Mouse (Mus musculus): ENCODE data around the gene Hnrnpl. TPM values are rescaled to one million over a fixed set of nuclear protein-coding genes. Genes with fewer than 3 reads are reported as not detected.

The Hnrnpl gene
- polyA plus RNA-seq, 1 experiment from 2014 or later: 202 TPM

GRCm38 (mm10) chr7:28808957-28809393 lies 634 bp downstream of the Hnrnpl start:
- peak overlapping the region; percentile 100 for H3K27ac ChIP-seq
- H3K4me2 ChIP-seq: peak overlapping the region; percentile 94
- no peaks in the 10 kb centered on the region for H3K27me3 ChIP-seq
- H3K9ac ChIP-seq: peak overlapping the region; percentile 92
- under 1% methylated on average over 31 of the region's 32 CpGs for WGBS
- no peaks in the 10 kb centered on the region for H3K9me3 ChIP-seq
- H3K36me3 ChIP-seq: peaks cover 20% of the 10 kb centered on the region
- peaks cover 39% of the 10 kb centered on the region for H3K4me1 ChIP-seq (replicated peaks)
- peak overlapping the region; percentile 76 for H3K4me3 ChIP-seq
- ATAC-seq (ENCODE audit: low FRiP score): peak; percentile 58

GRCm38 (mm10) chr7:28809401-28810089 lies 1.2 kb downstream of the Hnrnpl start:
- peak overlapping the region; percentile 100 for H3K27ac ChIP-seq
- WGBS: 0% methylated on average over 32 of the region's 35 CpGs

GRCm38 (mm10) chr7:28810107-28811066 lies 2.0 kb downstream of the Hnrnpl start:
- H3K9me3 ChIP-seq: no peaks in the 10 kb centered on the region
- H3K4me3 ChIP-seq: peak overlapping the region; percentile 76
- peak overlapping the region; percentile 94 for H3K4me2 ChIP-seq
- peaks cover 34% of the 10 kb centered on the region for H3K36me3 ChIP-seq
- H3K27ac ChIP-seq: peak overlapping the region; percentile 100
- under 1% methylated on average over 70 of the region's 70 CpGs for WGBS
- peak; percentile 94 for ATAC-seq (ENCODE audit: low FRiP score)
- peaks cover 47% of the 10 kb centered on the region for H3K4me1 ChIP-seq (replicated peaks)
- no peaks in the 10 kb centered on the region for H3K27me3 ChIP-seq
- peak overlapping the region; percentile 92 for H3K9ac ChIP-seq

More at GRCm38 (mm10) chr7:28809401-28810089, 1.2 kb downstream of the Hnrnpl start:
- peak; percentile 33 for ATAC-seq (ENCODE audit: low FRiP score)
- Histone ChIP-seq H3K27me3 (no peaks in the 10 kb centered on the region), H3K9ac (peak overlapping the region; percentile 92), H3K4me3 (peak overlapping the region; percentile 76), H3K9me3 (no peaks in the 10 kb centered on the region), H3K4me1 (replicated peaks) (peaks cover 40% of the 10 kb centered on the region), H3K4me2 (peak overlapping the region; percentile 94), H3K36me3 (peaks cover 26% of the 10 kb centered on the region)

- H3K4me3 ChIP-seq: peak overlapping the region; percentile 76
- peaks cover 56% of the 10 kb centered on the region for H3K4me1 ChIP-seq (replicated peaks)
- no peaks in the 10 kb centered on the region for H3K27me3 ChIP-seq
- WGBS: under 1% methylated on average over 39 of the region's 40 CpGs
- peak overlapping the region; percentile 90 for H3K9ac ChIP-seq
- H3K36me3 ChIP-seq: peaks cover 42% of the 10 kb centered on the region
- ATAC-seq (ENCODE audit: low FRiP score): 0 out of 2 replicates have a peak, but pooled peaks have one; percentile 14
- peak overlapping the region; percentile 97 for H3K27ac ChIP-seq
- H3K9me3 ChIP-seq: no peaks in the 10 kb centered on the region
- H3K4me2 ChIP-seq: peak overlapping the region; percentile 86
Measured at GRCm38 (mm10) chr7:28811228-28811627, 2.9 kb downstream of the Hnrnpl start.

- H3K9me3 ChIP-seq: no peaks in the 10 kb centered on the region
- WGBS: 17% methylated on average over 7 of the region's 7 CpGs
- H3K27me3 ChIP-seq: no peaks in the 10 kb centered on the region
- peak overlapping the region; percentile 86 for H3K4me2 ChIP-seq
- H3K27ac ChIP-seq: peak overlapping the region; percentile 30
- peak overlapping the region; percentile 76 for H3K4me3 ChIP-seq
- peaks cover 61% of the 10 kb centered on the region for H3K4me1 ChIP-seq (replicated peaks)
- ATAC-seq (ENCODE audit: low FRiP score): no peak
- peaks cover 48% of the 10 kb centered on the region for H3K36me3 ChIP-seq
- H3K9ac ChIP-seq: peak overlapping the region; percentile 90
Measured at GRCm38 (mm10) chr7:28811640-28812275, 3.4 kb downstream of the Hnrnpl start.

GRCm38 (mm10) chr7:28812436-28812835 lies 4.1 kb downstream of the Hnrnpl start:
- ATAC-seq (ENCODE audit: low FRiP score): no peak
- H3K4me3 ChIP-seq: peak overlapping the region; percentile 76
- H3K4me2 ChIP-seq: peak overlapping the region; percentile 86
- peak overlapping the region; percentile 30; the same call in 1 of the 2 replicates for H3K27ac ChIP-seq
- peaks cover 68% of the 10 kb centered on the region for H3K4me1 ChIP-seq (replicated peaks)
- no peaks in the 10 kb centered on the region for H3K27me3 ChIP-seq
- WGBS: 77% methylated on average over 4 of the region's 4 CpGs
- peak overlapping the region; percentile 90 for H3K9ac ChIP-seq
- no peaks in the 10 kb centered on the region for H3K9me3 ChIP-seq
- H3K36me3 ChIP-seq: peaks cover 55% of the 10 kb centered on the region

GRCm38 (mm10) chr7:28812949-28813348 lies 4.6 kb downstream of the Hnrnpl start:
- peaks cover 68% of the 10 kb centered on the region for H3K4me1 ChIP-seq (replicated peaks)
- H3K27ac ChIP-seq: no peak overlapping the region
- H3K9ac ChIP-seq: peak overlapping the region; percentile 90; the same call in 1 of the 2 replicates
- H3K9me3 ChIP-seq: no peaks in the 10 kb centered on the region
- H3K4me2 ChIP-seq: peak overlapping the region; percentile 86
- ATAC-seq (ENCODE audit: low FRiP score): no peak
- H3K4me3 ChIP-seq: peak overlapping the region; percentile 76
- peaks cover 60% of the 10 kb centered on the region for H3K36me3 ChIP-seq
- no peaks in the 10 kb centered on the region for H3K27me3 ChIP-seq
- 90% methylated on average over 5 of the region's 5 CpGs for WGBS

GRCm38 (mm10) chr7:28814306-28815034 lies 6.1 kb downstream of the Hnrnpl start:
- H3K4me2 ChIP-seq: no peak overlapping the region
- peaks cover 73% of the 10 kb centered on the region for H3K36me3 ChIP-seq
- H3K4me3 ChIP-seq: no peak overlapping the region
- H3K27me3 ChIP-seq: no peaks in the 10 kb centered on the region
- H3K27ac ChIP-seq: no peak overlapping the region
- WGBS: 84% methylated on average over 5 of the region's 5 CpGs
- no peaks in the 10 kb centered on the region for H3K9me3 ChIP-seq
- no peak overlapping the region for H3K9ac ChIP-seq
- H3K4me1 ChIP-seq (replicated peaks): peaks cover 73% of the 10 kb centered on the region
- ATAC-seq (ENCODE audit: low FRiP score): no peak

- no peak overlapping the region for H3K4me3 ChIP-seq
- H3K4me2 ChIP-seq: no peak overlapping the region
- WGBS: 92% methylated on average over 9 of the region's 9 CpGs
- H3K27ac ChIP-seq: no peak overlapping the region
- H3K4me1 ChIP-seq (replicated peaks): peaks cover 77% of the 10 kb centered on the region
- H3K9me3 ChIP-seq: no peaks in the 10 kb centered on the region
- H3K36me3 ChIP-seq: peaks cover 81% of the 10 kb centered on the region
- no peaks in the 10 kb centered on the region for H3K27me3 ChIP-seq
- H3K9ac ChIP-seq: 0 out of 2 replicates have a peak overlapping the region, but pooled peaks have one; percentile 9
- no peak for ATAC-seq (ENCODE audit: low FRiP score)
Measured at GRCm38 (mm10) chr7:28815230-28815629, 6.9 kb downstream of the Hnrnpl start.

- Histone ChIP-seq H3K27me3 (no peaks in the 10 kb centered on the region), H3K9ac (0 out of 2 replicates have a peak overlapping the region, but pooled peaks have one; percentile 9), H3K27ac (no peak overlapping the region; the same call in 1 of the 2 replicates), H3K36me3 (peaks cover 91% of the 10 kb centered on the region), H3K4me3 (no peak overlapping the region), H3K9me3 (no peaks in the 10 kb centered on the region), H3K4me1 (replicated peaks) (peaks cover 86% of the 10 kb centered on the region), H3K4me2 (no peak overlapping the region)
- no peak for ATAC-seq (ENCODE audit: low FRiP score)
- WGBS: 82% methylated on average over 9 of the region's 9 CpGs
Measured at GRCm38 (mm10) chr7:28816201-28816600, 7.9 kb downstream of the Hnrnpl start.

GRCm38 (mm10) chr7:28816920-28817319 lies 8.6 kb downstream of the Hnrnpl start:
- Histone ChIP-seq H3K27ac (no peak overlapping the region), H3K9ac (peak overlapping the region; percentile 21; the same call in 1 of the 2 replicates), H3K36me3 (peaks cover 98% of the 10 kb centered on the region), H3K9me3 (no peaks in the 10 kb centered on the region), H3K4me2 (no peak overlapping the region), H3K4me1 (replicated peaks) (peaks cover 87% of the 10 kb centered on the region), H3K27me3 (no peaks in the 10 kb centered on the region), H3K4me3 (no peak overlapping the region)
- WGBS: 92% methylated on average over 10 of the region's 10 CpGs
- no peak for ATAC-seq (ENCODE audit: low FRiP score)
